Mouse (Mus musculus): ENCODE results near the gene Mrps6.

DNA sequence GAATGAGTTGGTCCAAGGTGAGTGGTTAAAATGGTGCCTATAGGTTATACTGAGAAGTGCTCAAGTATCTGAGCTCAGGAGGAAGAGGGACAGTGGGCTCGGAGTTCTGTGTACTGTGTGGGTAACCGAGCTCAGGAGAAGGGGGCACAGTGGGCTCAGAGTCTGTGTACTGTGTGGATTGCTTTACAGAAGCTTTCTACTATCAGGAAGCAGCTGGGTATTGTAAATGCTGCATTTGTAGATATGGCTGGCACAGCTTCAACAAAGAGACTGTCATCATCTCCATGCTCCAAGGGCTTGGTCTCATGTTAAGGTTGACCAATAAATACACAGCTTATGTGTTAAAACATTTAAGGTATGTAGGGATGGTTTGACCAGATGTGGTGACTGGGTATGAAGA is 6.7 kb downstream of the Mrps6 start:
- TF ChIP-seq POLR2A (IDR thresholded peaks at IDR 0.05; ENCODE audit: low read depth, low read length) (no peak), CTCF (conservative IDR thresholded peaks at IDR 0.05; ENCODE audit: insufficient read depth, insufficient read length, low read depth, low read length) (no peak)
